18 mouse cellular contexts compared by ENCODE assay signal in the genomic region with DNA sequence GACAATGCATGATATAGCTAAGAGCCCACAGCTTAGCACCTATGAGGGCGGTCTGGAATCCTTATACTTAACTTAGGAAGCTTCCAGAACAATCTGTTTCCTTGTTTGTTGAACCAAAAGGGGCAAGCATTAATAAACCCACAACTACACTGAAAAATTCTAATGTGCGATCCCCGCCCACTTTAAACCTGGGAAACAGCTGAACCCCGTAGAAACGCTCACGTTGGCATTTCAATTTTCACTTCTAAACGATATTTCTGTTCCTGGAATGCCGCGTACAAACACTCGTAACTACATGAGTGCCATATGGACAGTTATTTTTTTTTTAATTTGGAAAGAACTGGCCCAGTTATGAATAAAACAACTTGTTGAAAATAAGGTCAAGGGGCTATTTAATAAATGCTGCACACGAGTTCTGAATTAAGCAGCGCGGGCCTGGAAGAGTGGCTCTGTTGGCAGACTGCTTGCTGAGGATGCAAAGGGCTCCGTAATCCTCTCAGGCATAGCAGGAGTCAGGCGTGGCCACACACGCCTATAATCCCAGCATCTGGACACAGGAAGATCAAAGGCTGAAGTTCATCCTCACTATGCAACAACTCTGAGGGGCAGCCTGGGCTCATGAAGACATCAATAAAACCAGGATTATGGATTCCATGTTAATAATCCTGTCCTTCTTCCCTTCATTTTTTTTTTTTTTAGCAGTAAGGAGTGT. TPM values are rescaled to one million over a fixed set of nuclear protein-coding genes. Genes with fewer than 3 reads are reported as not detected.
DNase-seq lines count a peak whose midpoint lies in the region; ATAC-seq lines count a peak whose summit lies in the region.
"Had no signal": no experiment of that assay in that cellular context is flagged by ENCODE, and none has a peak within 500 bp of the region (broad histone marks: within the 10 kb centered on the region; RNA-seq: fewer than 3 reads in every experiment).

No protein-coding gene starts in this region.

- ATAC-seq in embryonic facial prominence, embryonic 14.5 days (ENCODE audit: low read depth), result no peak

- H3K27ac ChIP-seq in embryonic facial prominence, embryonic 14.5 days (replicated peaks; ENCODE audit: low read depth, low read length), result no peak overlapping the region
- no peak overlapping the region for H3K27ac ChIP-seq in embryonic facial prominence, embryonic 10.5 days (replicated peaks)
- H3K27ac ChIP-seq: heart, embryonic 13.5 days; kidney, embryonic 15.5 days; stomach, embryonic 15.5 days had no signal

- no peak overlapping the region for H3K9ac ChIP-seq in embryonic facial prominence, embryonic 14.5 days (ENCODE audit: low read depth, low read length)
- H3K9ac ChIP-seq: heart, embryonic 13.5 days; kidney, embryonic 15.5 days; lung, embryonic 14.5 days; stomach, embryonic 15.5 days had no signal

- no peaks in the 10 kb centered on the region for H3K9me3 ChIP-seq in embryonic facial prominence, embryonic 14.5 days (ENCODE audit: control insufficient read depth, low read length)
- no peaks in the 10 kb centered on the region for H3K9me3 ChIP-seq in embryonic facial prominence, embryonic 10.5 days
- H3K9me3 ChIP-seq: kidney, embryonic 15.5 days; stomach, embryonic 15.5 days had no signal

- H3K4me3 ChIP-seq in embryonic facial prominence, embryonic 14.5 days (ENCODE audit: low read depth, low read length), result no peak overlapping the region
- H3K4me3 ChIP-seq in embryonic facial prominence, embryonic 10.5 days, result no peak overlapping the region
- H3K4me3 ChIP-seq: heart, embryonic 13.5 days; kidney, embryonic 15.5 days; stomach, embryonic 15.5 days had no signal

- no peaks in the 10 kb centered on the region for H3K27me3 ChIP-seq in embryonic facial prominence, embryonic 14.5 days (replicated peaks; ENCODE audit: control insufficient read depth, insufficient read depth, low read length)
- H3K27me3 ChIP-seq in embryonic facial prominence, embryonic 10.5 days (replicated peaks; ENCODE audit: low read depth, poor library complexity, severe bottlenecking), result no peaks in the 10 kb centered on the region
- H3K27me3 ChIP-seq: heart, embryonic 13.5 days; kidney, embryonic 15.5 days; stomach, embryonic 15.5 days had no signal

- intact Hi-C loops in left cerebral cortex, postnatal 14 days (cut with DNase I), result no loop called here
- intact Hi-C loops in left cerebral cortex, postnatal 4 days (cut with DNase I), result no loop called here

- H3K4me1 ChIP-seq in embryonic facial prominence, embryonic 14.5 days (ENCODE audit: control insufficient read depth, insufficient read depth, low read length), result peaks cover 10% of the 10 kb centered on the region
- no peaks in the 10 kb centered on the region for H3K4me1 ChIP-seq in embryonic facial prominence, embryonic 10.5 days
- H3K4me1 ChIP-seq: kidney, embryonic 15.5 days; stomach, embryonic 15.5 days had no signal

- peak; percentile 14 for DNase-seq in embryonic facial prominence, embryonic 14.5 days (ENCODE audit: low spot score)
- no peak for DNase-seq in embryonic facial prominence, embryonic 10.5 days (ENCODE audit: low spot score)
- peak; percentile 37 to 43 for DNase-seq in left cerebral cortex, postnatal 14 days (ENCODE audit: low spot score in 2 of 2)
- no peak for DNase-seq in left cerebral cortex, postnatal 4 days
- DNase-seq in right cerebral cortex, postnatal 25 days, result peak; percentile 25
- DNase-seq in right cerebral cortex, postnatal 14 days, result no peak
- no peak for DNase-seq in yolk sac, embryonic 10.5 days (ENCODE audit: low spot score)
- DNase-seq in adrenal gland, adult 2 months, result no peak
- DNase-seq: adrenal gland, postnatal 10 days; cerebellum, adult 9-10 months; gastrocnemius, postnatal 36 days; heart, postnatal 4 days; lung, embryonic 14.5 days; thymus, postnatal 25 days had no signal

- H3K36me3 ChIP-seq in embryonic facial prominence, embryonic 14.5 days (ENCODE audit: control insufficient read depth, insufficient read depth, low read length), result no peaks in the 10 kb centered on the region
- H3K36me3 ChIP-seq in embryonic facial prominence, embryonic 10.5 days (replicated peaks), result peaks cover 3% of the 10 kb centered on the region; the same call in 1 of the 2 replicates
- H3K36me3 ChIP-seq: kidney, embryonic 15.5 days; stomach, embryonic 15.5 days had no signal

- no peak overlapping the region for H3K4me2 ChIP-seq in embryonic facial prominence, embryonic 14.5 days (ENCODE audit: low read depth, low read length)
- H3K4me2 ChIP-seq: heart, embryonic 13.5 days; kidney, embryonic 15.5 days; liver, embryonic 11.5 days; lung, embryonic 14.5 days; stomach, embryonic 15.5 days had no signal

- WGBS in embryonic facial prominence, embryonic 14.5 days, result 73% methylated on average over 16 of the region's 16 CpGs
- 89% methylated on average over 16 of the region's 16 CpGs for WGBS in embryonic facial prominence, embryonic 10.5 days

RNA-seq across cellular contexts. Expression of a gene that starts 34.7 kb away (rescaled TPM):
- 9.9 and 11.6 TPM in 2 replicates for polyA plus RNA-seq in embryonic facial prominence, embryonic 14.5 days (2014; fragmentation: Nextera tagmentation; extraction: Ambion mirVana)
- 19.6 and 22.1 TPM in 2 replicates for polyA plus RNA-seq in embryonic facial prominence, embryonic 10.5 days (2016; fragmentation: Nextera tagmentation; extraction: Ambion mirVana)
- 10 to 100 TPM; 39.3 to 42.5 TPM for total RNA-seq in left cerebral cortex, postnatal 14 days (2021)
- total RNA-seq in left cerebral cortex, postnatal 4 days (2021), result 10 to 100 TPM; 58.4 to 59.7 TPM
- total RNA-seq in adrenal gland, adult 2 months (2021), result 1 to 10 TPM; 4.4 to 4.9 TPM
- polyA plus RNA-seq in adrenal gland, adult 2 months (2012; rRNA removed), result 10.2 and 10.5 TPM in 2 replicates
- total RNA-seq: gastrocnemius, postnatal 36 days had no signal

Comparison
In these comparisons a context has a peak if more than half of its experiments do, and no peak if none do; other contexts are left out.
1. DNase-seq: peak in embryonic facial prominence, embryonic 14.5 days (single experiment), left cerebral cortex, postnatal 14 days (2 of 2) and right cerebral cortex, postnatal 25 days (single experiment); none in embryonic facial prominence, embryonic 10.5 days (single experiment), left cerebral cortex, postnatal 4 days (single experiment), right cerebral cortex, postnatal 14 days (single experiment), yolk sac, embryonic 10.5 days (single experiment) and adrenal gland, adult 2 months (single experiment).
2. RNA of a gene that starts 34.7 kb away (total RNA-seq): 58.4 to 59.7 TPM in left cerebral cortex, postnatal 4 days and 39.3 to 42.5 TPM in left cerebral cortex, postnatal 14 days; 4.4 to 4.9 TPM in adrenal gland, adult 2 months; every median in the first group is over 4 times any median in the second.